Mouse (Mus musculus) CH12.LX (cell line): ENCODE data around the gene Eif5b. TPM values are rescaled to one million over a fixed set of nuclear protein-coding genes. Genes with fewer than 3 reads are reported as not detected.

Source experiments
- DNase-seq: peaks from one replicate; pipeline ENCODE4 v3.0.0-alpha.2; 2013; ENCODE audit errors: extremely low read depth
- H3K27ac ChIP-seq: 2 replicates; pipeline ENCODE4 v1.5.1; 2012; ENCODE audit warnings: low read depth, mild to moderate bottlenecking, control low read depth, moderate library complexity; ENCODE audit not compliant: insufficient read depth
- H3K27me3 ChIP-seq: replicated peaks from 2 replicates; pipeline ENCODE3; 2012; ENCODE audit warnings: inconsistent platforms
- H3K36me3 ChIP-seq, 2 experiments: replicated peaks in 1 of 2; 2 replicates each; pipeline versions ENCODE3 to v1.6.1; 2012; ENCODE audit warnings: inconsistent platforms in 1 of 2, low read length in 1 of 2, mild to moderate bottlenecking in 1 of 2, mixed read lengths in 1 of 2, moderate library complexity in 1 of 2; ENCODE audit not compliant: control insufficient read depth in 1 of 2, insufficient read depth in 1 of 2
- H3K4me1 ChIP-seq, 2 experiments: 2 replicates each; pipeline ENCODE4 v1.6.1; 2012; ENCODE audit warnings: inconsistent platforms in 1 of 2, moderate library complexity in 1 of 2; ENCODE audit not compliant: insufficient read depth in 2 of 2, control insufficient read depth in 1 of 2
- H3K4me2 ChIP-seq: 2 replicates; pipeline ENCODE4 v1.6.1; 2012; ENCODE audit warnings: low read depth, mild to moderate bottlenecking, control low read depth; ENCODE audit not compliant: poor library complexity, insufficient read depth, severe bottlenecking
- H3K4me3 ChIP-seq, 3 experiments: fragments of 150-350 bp in 1 of 3; sonication (generic) in 1 of 3; replicated peaks in 1 of 3; 2 replicates each; pipeline versions ENCODE3 to v1.5.1; 2011 to 2012; ENCODE audit warnings: low read depth in 2 of 3, low read length in 2 of 3, mild to moderate bottlenecking in 2 of 3, moderate library complexity in 2 of 3, control low read depth in 1 of 3, improper control_type of control experiment in 1 of 3, inconsistent platforms in 1 of 3, mixed read lengths in 1 of 3; ENCODE audit not compliant: poor library complexity in 1 of 3
- H3K79me2 ChIP-seq: replicated peaks from 2 replicates; pipeline ENCODE4 v1.6.1; 2012; ENCODE audit warnings: mild to moderate bottlenecking, moderate library complexity; ENCODE audit not compliant: control insufficient read depth, poor library complexity, insufficient read depth, severe bottlenecking; ENCODE audit errors: extremely low read depth
- H3K9ac ChIP-seq: 2 replicates; pipeline ENCODE4 v1.6.1; 2012; ENCODE audit warnings: low read depth, mild to moderate bottlenecking, control low read depth, moderate library complexity; ENCODE audit not compliant: insufficient read depth
- H3K9me3 ChIP-seq: replicated peaks from 2 replicates; pipeline ENCODE3; 2012; ENCODE audit warnings: low read length, inconsistent platforms, mixed read lengths
- CHD1 ChIP-seq: IDR thresholded peaks from 2 replicates; pipeline ENCODE4 v1.6.1; 2012; ENCODE audit warnings: low read depth, low read length, improper control_type of control experiment, inconsistent platforms
- CTCF ChIP-seq, 2 experiments: IDR thresholded peaks in 1 of 2; conservative IDR thresholded peaks in 1 of 2; 2 replicates each; pipeline ENCODE4 v1.5.1; 2011 to 2012; ENCODE audit warnings: low read depth in 2 of 2, low read length in 2 of 2, improper control_type of control experiment in 1 of 2, inconsistent platforms in 1 of 2, mild to moderate bottlenecking in 1 of 2, moderate library complexity in 1 of 2
- E2F4 ChIP-seq: IDR thresholded peaks from 2 replicates; pipeline ENCODE4 v1.6.1; 2011; ENCODE audit warnings: low read depth, low read length, improper control_type of control experiment; ENCODE audit not compliant: insufficient replicate concordance
- ELF1 ChIP-seq: IDR thresholded peaks from 2 replicates; pipeline ENCODE4 v1.6.1; 2014; ENCODE audit warnings: low read depth, mild to moderate bottlenecking, inconsistent platforms, low read length, improper control_type of control experiment
- ETS1 ChIP-seq: conservative IDR thresholded peaks from 2 replicates; pipeline ENCODE4 v1.6.1; 2012; ENCODE audit warnings: low read depth, mild to moderate bottlenecking, inconsistent platforms, low read length, improper control_type of control experiment, moderate library complexity
- JUN ChIP-seq: IDR thresholded peaks from 2 replicates; pipeline ENCODE4 v1.6.1; 2011; ENCODE audit warnings: low read depth, mild to moderate bottlenecking, low read length, improper control_type of control experiment, moderate library complexity; ENCODE audit not compliant: insufficient read depth
- MXI1 ChIP-seq: IDR thresholded peaks from 2 replicates; pipeline ENCODE4 v1.6.1; 2011; ENCODE audit warnings: mild to moderate bottlenecking, low read depth, low read length, improper control_type of control experiment
- NELFE ChIP-seq: IDR thresholded peaks from 2 replicates; pipeline ENCODE4 v1.6.1; 2011; ENCODE audit warnings: low read depth, low read length, improper control_type of control experiment
- PAX5 ChIP-seq: IDR thresholded peaks from 2 replicates; pipeline ENCODE4 v1.6.1; 2012; ENCODE audit warnings: low read length, inconsistent platforms, mixed read lengths
- RAD21 ChIP-seq: IDR thresholded peaks from 2 replicates; pipeline ENCODE4 v1.6.1; 2011; ENCODE audit warnings: low read depth, mild to moderate bottlenecking, low read length, improper control_type of control experiment, moderate library complexity
- SIN3A ChIP-seq: IDR thresholded peaks from 2 replicates; pipeline ENCODE4 v1.6.1; 2012; ENCODE audit warnings: low read length, improper control_type of control experiment, inconsistent platforms
- SMC3 ChIP-seq: IDR thresholded peaks from 2 replicates; pipeline ENCODE4 v1.6.1; 2011; ENCODE audit warnings: low read depth, low read length, improper control_type of control experiment
- TBP ChIP-seq: conservative IDR thresholded peaks from 2 replicates; pipeline ENCODE4 v1.6.1; 2011; ENCODE audit warnings: low read depth, low read length, improper control_type of control experiment
- TCF12 ChIP-seq: IDR thresholded peaks from 2 replicates; pipeline ENCODE4 v1.6.1; 2014; ENCODE audit warnings: low read depth, mild to moderate bottlenecking, inconsistent platforms, low read length, improper control_type of control experiment
- ZKSCAN1 ChIP-seq: IDR thresholded peaks from 2 replicates; pipeline ENCODE4 v1.6.1; 2012; ENCODE audit warnings: low read depth, inconsistent platforms, low read length, improper control_type of control experiment, borderline replicate concordance
- ZMIZ1 ChIP-seq: IDR thresholded peaks from 2 replicates; pipeline ENCODE4 v1.6.1; 2012; ENCODE audit warnings: low read depth, mild to moderate bottlenecking, inconsistent platforms, low read length, improper control_type of control experiment
- ZNF384 ChIP-seq: IDR thresholded peaks from 2 replicates; pipeline ENCODE4 v1.6.1; 2012; ENCODE audit warnings: low read depth, low read length, improper control_type of control experiment, inconsistent platforms
- dilution Hi-C: fragments of 300-500 bp; cut with MboI; formaldehyde crosslinking; loops from 2 replicates; pipeline ENCODE4 v1.14.3; 2020; ENCODE audit warnings: low sequenced_read_pairs; ENCODE audit not compliant: extremely low pct_unique_long_range_greater_than_20kb, extremely low pct_ligation_motif_present
- in situ Hi-C: fragments of 300-500 bp; cut with MboI; formaldehyde crosslinking; loops from 3 replicates; pipeline ENCODE4 v1.14.3; 2019; ENCODE audit warnings: low sequenced_read_pairs, low pct_ligation_motif_present, low pct_unique_long_range_greater_than_20kb, mixed read lengths
- polyA plus RNA-seq: library from polyadenylated mRNA; unstranded; fragments of >175 nt; gene quantifications from 2 replicates; pipeline ENCODE4 v1.2.1, GENCODE M21; 2012; ENCODE audit warnings: low read depth; ENCODE audit not compliant: insufficient read length
- total RNA-seq, 2 experiments: library from RNA; depleted of rRNA; stranded (reverse); fragments of 300-350 nt in 1 of 2; fragments of >200 nt in 1 of 2; gene quantifications; 2 replicates each; pipeline ENCODE4 v1.2.3; 2012 to 2014

Eif5b gene
- total and polyA plus RNA-seq, 3 experiments: 22.2 to 101 (median 29.8) TPM

GRCm38 (mm10) chr1:37984326-37984725 is 13.5 kb upstream of the Eif5b start:
- no peak for TF ChIP-seq JUN
- TF ChIP-seq CHD1: no peak
- TF ChIP-seq ZKSCAN1: no peak
- TF ChIP-seq PAX5: no peak
- no peak for TF ChIP-seq SIN3A
- TF ChIP-seq ETS1: no peak
- no peak for TF ChIP-seq NELFE
- no peak for TF ChIP-seq ZNF384
- no peak for TF ChIP-seq TBP
- TF ChIP-seq ELF1: no peak
- no peak for TF ChIP-seq E2F4
- no peak overlapping the region for H3K9ac ChIP-seq
- no peak overlapping the region for H3K4me3 ChIP-seq
- no peaks in the 10 kb centered on the region for H3K9me3 ChIP-seq
- H3K79me2 ChIP-seq: no peaks in the 10 kb centered on the region
- in situ Hi-C loops (no loop called here), dilution Hi-C loops (no loop called here)
- no peak overlapping the region for H3K27ac ChIP-seq
- no peaks in the 10 kb centered on the region for H3K4me1 ChIP-seq
- no peaks in the 10 kb centered on the region for H3K27me3 ChIP-seq
- no peak for DNase-seq
- H3K36me3 ChIP-seq: peaks cover 23 to 50% of the 10 kb centered on the region in 2 experiments
- H3K4me2 ChIP-seq: no peak overlapping the region

- no peak overlapping the region for H3K4me2 ChIP-seq
- no peak overlapping the region for H3K4me3 ChIP-seq
- in situ Hi-C loops: no loop called here
- H3K4me1 ChIP-seq: no peaks in the 10 kb centered on the region
- H3K27me3 ChIP-seq: no peaks in the 10 kb centered on the region
- no peak overlapping the region for H3K9ac ChIP-seq
- H3K27ac ChIP-seq: no peak overlapping the region
- dilution Hi-C loops: no loop called here
- H3K9me3 ChIP-seq: no peaks in the 10 kb centered on the region
- peaks cover 36 to 61% of the 10 kb centered on the region in 2 experiments for H3K36me3 ChIP-seq
- H3K79me2 ChIP-seq: no peaks in the 10 kb centered on the region
- TF ChIP-seq CHD1 (no peak), E2F4 (no peak), CTCF (conservative IDR thresholded peaks at IDR 0.05 in 1 of 2, IDR thresholded peaks at IDR 0.05 in 1 of 2; ENCODE audit: low read depth in 2 of 2, low read length in 2 of 2) (peak; percentile 60 to 81), ZMIZ1 (no peak), ELF1 (no peak), MXI1 (no peak), TCF12 (no peak), SMC3 (peak; percentile 18; the same call in 1 of the 2 replicates), JUN (no peak), RAD21 (peak; percentile 44)
- peak; percentile 29 for DNase-seq
Measured at GRCm38 (mm10) chr1:37985764-37986323, 12.0 kb upstream of the Eif5b start.
